Mouse (Mus musculus) ES-E14 (cell line): ENCODE results near the gene Kctd3. TPM values are rescaled to one million over a fixed set of nuclear protein-coding genes. Genes with fewer than 3 reads are reported as not detected.
"Not testable (repeated sequence)": the region's sequence is repeated elsewhere in the genome, so short reads cannot be mapped to it uniquely, and the experiment has no call there.

ENCODE experiments used
- DNase-seq: peaks from one replicate; pipeline ENCODE4 v3.0.0-alpha.2; 2013; ENCODE audit warnings: low read depth, low spot score
- H3K27ac ChIP-seq: 2 replicates; pipeline ENCODE4 v1.5.1; 2012; ENCODE audit warnings: low read depth, mild to moderate bottlenecking, low read length, moderate library complexity, mixed read lengths; ENCODE audit not compliant: poor library complexity, insufficient read depth, severe bottlenecking
- H3K36me3 ChIP-seq: 2 replicates; pipeline ENCODE4 v1.6.1; 2012; ENCODE audit warnings: mild to moderate bottlenecking, low read length, moderate library complexity, mixed read lengths; ENCODE audit not compliant: control insufficient read depth, poor library complexity, insufficient read depth, severe bottlenecking
- H3K4me1 ChIP-seq, 2 experiments: fragments of 150-350 bp in 1 of 2; sonication (generic) in 1 of 2; 2 replicates each; pipeline ENCODE4 v1.6.1; 2012; ENCODE audit warnings: low read length in 2 of 2, mild to moderate bottlenecking in 1 of 2, mixed read lengths in 1 of 2; ENCODE audit not compliant: control insufficient read depth in 2 of 2, insufficient read depth in 2 of 2, poor library complexity in 1 of 2
- H3K4me3 ChIP-seq, 2 experiments: fragments of 150-350 bp in 1 of 2; sonication (generic) in 1 of 2; 2 replicates each; pipeline ENCODE4 v1.5.1; 2012; ENCODE audit warnings: low read length in 2 of 2, low read depth in 1 of 2, mild to moderate bottlenecking in 1 of 2, mixed read lengths in 1 of 2; ENCODE audit not compliant: insufficient read depth in 1 of 2, poor library complexity in 1 of 2, severe bottlenecking in 1 of 2
- H3K9ac ChIP-seq: 2 replicates; pipeline ENCODE4 v1.6.1; 2012; ENCODE audit warnings: low read depth, mild to moderate bottlenecking, low read length, mixed read lengths; ENCODE audit not compliant: poor library complexity, insufficient read depth, severe bottlenecking
- H3K9me3 ChIP-seq: fragments of 150-350 bp; sonication (generic); 2 replicates; pipeline ENCODE4 v1.6.1; 2012; ENCODE audit warnings: low read depth, mild to moderate bottlenecking, low read length; ENCODE audit not compliant: control insufficient read depth, insufficient read depth
- CHD2 ChIP-seq: IDR thresholded peaks from 2 replicates; pipeline ENCODE4 v1.6.1; 2014; ENCODE audit warnings: mild to moderate bottlenecking, low read depth, low read length, inconsistent platforms
- HCFC1 ChIP-seq: IDR thresholded peaks from 2 replicates; pipeline ENCODE4 v1.6.1; 2012; ENCODE audit warnings: low read length, inconsistent platforms, borderline replicate concordance; ENCODE audit not compliant: insufficient read depth
- MAFK ChIP-seq: IDR thresholded peaks from 2 replicates; pipeline ENCODE4 v1.6.1; 2014; ENCODE audit warnings: mild to moderate bottlenecking, low read depth, low read length, inconsistent platforms; ENCODE audit not compliant: insufficient read depth
- ZC3H11A ChIP-seq: IDR thresholded peaks from 2 replicates; pipeline ENCODE4 v1.6.1; 2012; ENCODE audit warnings: low read depth, mild to moderate bottlenecking, inconsistent platforms, low read length, borderline replicate concordance
- ZNF384 ChIP-seq: IDR thresholded peaks from 2 replicates; pipeline ENCODE4 v1.6.1; 2012; ENCODE audit warnings: low read depth, low read length, inconsistent platforms
- in situ Hi-C, 2 experiments: fragments of 600-800 bp; cut with MboI; formaldehyde crosslinking; loops; one replicate each; pipeline ENCODE4 v1.15.1; 2025; ENCODE audit warnings: low sequenced_read_pairs in 2 of 2, inconsistent platforms in 1 of 2; ENCODE audit not compliant: unreplicated experiment in 2 of 2
- total RNA-seq: library from RNA; depleted of rRNA; stranded (reverse); fragments of 300-350 nt; gene quantifications from 2 replicates; pipeline ENCODE4 v1.2.3, GENCODE M21; 2012

Kctd3 gene
- total RNA-seq, 1 experiment = 54.7 TPM

DNA sequence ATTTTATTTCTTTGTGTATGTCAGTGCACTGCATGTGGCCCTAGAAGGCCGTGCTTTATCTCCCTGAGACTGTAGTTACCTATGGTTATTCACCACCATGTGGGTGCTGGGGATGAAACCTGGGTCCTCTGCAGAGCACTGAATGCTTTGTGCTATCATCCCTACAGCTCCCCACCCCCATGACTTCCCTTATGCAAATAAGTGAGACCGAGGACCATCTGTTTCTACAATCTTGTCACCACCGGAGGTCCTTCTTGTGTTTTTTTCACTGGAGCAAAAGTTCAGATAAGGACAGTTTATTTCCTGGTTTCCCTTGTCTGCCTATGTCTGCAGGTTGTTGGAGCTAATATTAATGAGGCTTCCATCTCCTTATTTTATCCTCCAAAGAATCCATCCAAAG, 39.2 kb upstream of the Kctd3 start:
- TF ChIP-seq MAFK = no peak
- no peak for TF ChIP-seq ZNF384
- no peak for TF ChIP-seq CHD2
- TF ChIP-seq HCFC1 = no peak
- no peak for TF ChIP-seq ZC3H11A
- Histone ChIP-seq H3K4me1 (no peaks in the 10 kb centered on the region), H3K4me3 (no peak overlapping the region), H3K36me3 (no peaks in the 10 kb centered on the region), H3K9me3 (no peaks in the 10 kb centered on the region), H3K27ac (no peak overlapping the region), H3K9ac (no peak overlapping the region)
- DNase-seq = no peak
- in situ Hi-C loops = loop anchor here in 1 of 2 experiments (25.0 kb wide), 1 partner anchor 565 kb away; no protein-coding TSS in a partner anchor

DNA sequence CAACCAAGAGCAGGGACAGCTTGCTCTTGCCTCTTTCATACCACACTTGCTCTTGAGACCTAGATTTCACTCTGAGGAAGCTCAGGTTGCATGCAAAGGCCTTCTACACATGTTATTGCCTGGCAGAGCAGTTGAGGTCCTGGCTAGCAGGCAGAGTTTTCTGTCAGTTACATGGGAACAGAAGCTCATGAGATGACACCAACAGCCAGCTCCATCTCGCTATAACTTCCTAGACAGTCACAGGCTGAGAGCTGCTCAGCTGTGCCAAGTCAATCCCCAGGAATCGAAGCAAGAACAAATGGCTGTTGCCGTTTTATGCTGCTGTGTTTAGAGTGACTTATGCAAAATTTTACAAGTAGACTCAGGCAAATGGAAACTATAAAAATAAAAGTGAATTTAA, 38.7 kb upstream of the Kctd3 start:
- Histone ChIP-seq H3K36me3 (no peaks in the 10 kb centered on the region), H3K9ac (no peak overlapping the region), H3K4me1 (no peaks in the 10 kb centered on the region), H3K4me3 (no peak overlapping the region), H3K27ac (no peak overlapping the region), H3K9me3 (no peaks in the 10 kb centered on the region)
- in situ Hi-C loops = loop anchor here in 1 of 2 experiments (25.0 kb wide), 1 partner anchor 566 kb away; no protein-coding TSS in a partner anchor
- TF ChIP-seq ZNF384 = no peak
- no peak for TF ChIP-seq MAFK
- no peak for TF ChIP-seq ZC3H11A
- no peak for TF ChIP-seq HCFC1
- TF ChIP-seq CHD2 = no peak
- DNase-seq = no peak

DNA sequence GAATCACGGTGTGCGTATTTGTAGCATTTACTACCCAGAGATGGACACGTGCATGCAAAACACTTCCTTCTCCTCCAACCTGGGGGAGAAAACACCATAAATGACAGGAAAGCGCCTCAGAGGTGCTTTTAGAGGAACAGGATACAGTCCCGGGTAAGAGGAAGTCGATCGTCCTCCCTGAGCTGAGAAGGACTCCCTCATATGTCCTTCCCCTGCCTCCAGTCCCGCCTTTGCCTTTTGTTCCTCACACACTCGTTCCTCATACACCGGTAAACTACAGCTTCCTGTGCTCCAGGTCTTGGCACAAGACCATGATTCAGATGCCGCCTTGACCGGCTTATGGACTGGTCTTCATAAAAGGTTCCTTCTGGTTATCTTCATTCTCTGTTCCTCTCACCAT, 33.6 kb upstream of the Kctd3 start:
- Histone ChIP-seq H3K4me3 (no peak overlapping the region), H3K27ac (no peak overlapping the region), H3K9ac (no peak overlapping the region), H3K4me1 (no peaks in the 10 kb centered on the region), H3K36me3 (no peaks in the 10 kb centered on the region), H3K9me3 (no peaks in the 10 kb centered on the region)
- no peak for TF ChIP-seq HCFC1
- no peak for TF ChIP-seq CHD2
- TF ChIP-seq MAFK = no peak
- no peak for TF ChIP-seq ZNF384
- TF ChIP-seq ZC3H11A = no peak
- in situ Hi-C loops = loop anchor here in 1 of 2 experiments (25.0 kb wide), 1 partner anchor 571 kb away; no protein-coding TSS in a partner anchor
- DNase-seq = no peak

DNA sequence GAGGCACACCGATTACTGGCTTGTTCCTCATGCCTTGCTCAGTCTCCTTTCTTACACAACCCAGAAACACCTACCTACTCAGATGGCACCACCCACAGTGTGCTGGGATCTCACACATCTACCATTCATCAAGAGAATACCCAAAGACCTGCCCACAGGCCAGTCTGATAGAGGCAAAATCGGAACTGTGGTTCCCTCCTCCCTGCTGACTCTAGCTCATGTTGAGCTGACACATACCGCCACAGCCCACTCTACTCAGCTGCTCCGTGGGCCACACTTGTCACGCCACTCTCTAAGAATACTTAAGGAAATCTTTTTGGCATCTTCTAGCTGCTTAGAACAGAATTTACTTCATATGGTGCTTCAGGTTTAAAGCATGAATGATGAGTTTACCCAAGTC, 31.7 kb upstream of the Kctd3 start:
- no peaks in the 10 kb centered on the region for H3K36me3 ChIP-seq
- no peak overlapping the region for H3K27ac ChIP-seq
- in situ Hi-C loops = loop anchor here in 1 of 2 experiments (25.0 kb wide), 1 partner anchor 573 kb away; no protein-coding TSS in a partner anchor
- no peak for TF ChIP-seq HCFC1
- no peak for TF ChIP-seq CHD2
- no peak for TF ChIP-seq ZC3H11A
- no peak for TF ChIP-seq MAFK
- no peak for TF ChIP-seq ZNF384
- no peak for DNase-seq
- no peaks in the 10 kb centered on the region for H3K9me3 ChIP-seq
- no peaks in the 10 kb centered on the region for H3K4me1 ChIP-seq
- H3K9ac ChIP-seq = no peak overlapping the region
- no peak overlapping the region for H3K4me3 ChIP-seq

DNA sequence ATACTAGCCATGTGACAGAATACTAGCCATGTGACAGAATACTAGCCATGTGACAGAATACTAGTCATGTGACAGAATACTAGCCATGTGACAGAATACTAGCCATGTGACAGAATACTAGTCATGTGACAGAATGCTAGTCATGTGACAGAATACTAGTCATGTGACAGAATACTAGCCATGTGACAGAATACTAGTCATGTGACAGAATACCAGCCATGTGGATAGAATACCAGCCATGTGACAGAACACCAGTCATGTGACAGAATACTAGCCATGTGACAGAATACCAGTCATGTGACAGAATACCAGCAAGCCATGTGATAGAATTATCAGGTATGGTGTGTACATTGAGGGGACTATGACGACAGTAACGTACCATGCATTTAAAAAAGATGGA, 25.2 kb upstream of the Kctd3 start:
- not testable (repeated sequence) for H3K4me1 ChIP-seq, H3K4me3 ChIP-seq, H3K27ac ChIP-seq, DNase-seq, H3K9me3 ChIP-seq, H3K36me3 ChIP-seq, H3K9ac ChIP-seq
- in situ Hi-C loops = loop anchor here in 1 of 2 experiments (25.0 kb wide), 1 partner anchor 579 kb away; no protein-coding TSS in a partner anchor
